ENCODE assay signal across 10 mouse cellular contexts in genomic region chr17:24934926-24935325, GRCm38 (mm10). TPM values are rescaled to one million over a fixed set of nuclear protein-coding genes. Genes with fewer than 3 reads are reported as not detected.
DNase-seq lines count a peak whose midpoint lies in the region; ATAC-seq lines count a peak whose summit lies in the region.
"Had no signal": no experiment of that assay in that cellular context is flagged by ENCODE, and none has a peak within 500 bp of the region (broad histone marks: within the 10 kb centered on the region; RNA-seq: fewer than 3 reads in every experiment).

No protein-coding gene starts in this region.

- no peak for DNase-seq in liver, embryonic 11.5 days (ENCODE audit: low spot score)
- DNase-seq in liver, result no peak
- DNase-seq in embryonic facial prominence, embryonic 14.5 days (ENCODE audit: low spot score), result no peak
- DNase-seq in cerebellum, postnatal 25 days, result no peak
- no peak for DNase-seq in spleen, adult 18-20 months
- no peak for DNase-seq in kidney, postnatal 14 days
- DNase-seq: kidney, adult 11 months; right cerebral cortex, postnatal 14 days had no signal

- ATAC-seq in liver, embryonic 11.5 days (replicated peaks; ENCODE audit: low FRiP score), result no peak
- no peak for ATAC-seq in embryonic facial prominence, embryonic 14.5 days (ENCODE audit: low read depth)
- ATAC-seq in intestine, embryonic 15.5 days, result no peak
- no peak for ATAC-seq in neural tube, embryonic 12.5 days (ENCODE audit: low FRiP score, low read depth)

- H3K4me1 ChIP-seq in liver, embryonic 11.5 days (replicated peaks; ENCODE audit: control insufficient read depth, insufficient read depth, low read length), result peaks cover 24% of the 10 kb centered on the region
- peaks cover 8% of the 10 kb centered on the region; the same call in 1 of the 2 replicates for H3K4me1 ChIP-seq in embryonic facial prominence, embryonic 14.5 days (ENCODE audit: control insufficient read depth, insufficient read depth, low read length)
- peaks cover 13% of the 10 kb centered on the region for H3K4me1 ChIP-seq in intestine, embryonic 15.5 days (replicated peaks)
- peaks cover 20% of the 10 kb centered on the region for H3K4me1 ChIP-seq in neural tube, embryonic 12.5 days

- H3K27ac ChIP-seq in liver, embryonic 11.5 days (ENCODE audit: low read depth, low read length), result peak overlapping the region; percentile 11; the same call in 1 of the 2 replicates
- H3K27ac ChIP-seq in embryonic facial prominence, embryonic 14.5 days (replicated peaks; ENCODE audit: low read depth, low read length), result no peak overlapping the region
- no peak overlapping the region for H3K27ac ChIP-seq in intestine, embryonic 15.5 days
- no peak overlapping the region for H3K27ac ChIP-seq in neural tube, embryonic 12.5 days

- H3K36me3 ChIP-seq in liver, embryonic 11.5 days (ENCODE audit: control insufficient read depth, insufficient read depth, low read length), result peaks cover 5% of the 10 kb centered on the region; the same call in 1 of the 2 replicates
- H3K36me3 ChIP-seq in embryonic facial prominence, embryonic 14.5 days (ENCODE audit: control insufficient read depth, insufficient read depth, low read length), result peaks cover 23% of the 10 kb centered on the region; the same call in 1 of the 2 replicates
- no peaks in the 10 kb centered on the region for H3K36me3 ChIP-seq in intestine, embryonic 15.5 days
- no peaks in the 10 kb centered on the region for H3K36me3 ChIP-seq in neural tube, embryonic 12.5 days

- peak overlapping the region; percentile 80 for H3K9ac ChIP-seq in liver, embryonic 11.5 days (ENCODE audit: low read depth, low read length)
- peak overlapping the region; percentile 93 for H3K9ac ChIP-seq in embryonic facial prominence, embryonic 14.5 days (ENCODE audit: low read depth, low read length)
- peak overlapping the region; percentile 90; the same call in 1 of the 2 replicates for H3K9ac ChIP-seq in intestine, embryonic 15.5 days
- peak overlapping the region; percentile 92 for H3K9ac ChIP-seq in neural tube, embryonic 12.5 days

- no peaks in the 10 kb centered on the region for H3K27me3 ChIP-seq in liver, embryonic 11.5 days (replicated peaks; ENCODE audit: control insufficient read depth, insufficient read depth, low read length)
- no peaks in the 10 kb centered on the region for H3K27me3 ChIP-seq in embryonic facial prominence, embryonic 14.5 days (replicated peaks; ENCODE audit: control insufficient read depth, insufficient read depth, low read length)
- no peaks in the 10 kb centered on the region for H3K27me3 ChIP-seq in intestine, embryonic 15.5 days (replicated peaks)
- no peaks in the 10 kb centered on the region for H3K27me3 ChIP-seq in neural tube, embryonic 12.5 days (replicated peaks)

- 72% methylated on average over 4 of the region's 4 CpGs for WGBS in liver, embryonic 11.5 days
- WGBS in embryonic facial prominence, embryonic 14.5 days, result 76% methylated on average over 4 of the region's 4 CpGs
- WGBS in intestine, embryonic 15.5 days, result 66% methylated on average over 4 of the region's 4 CpGs
- WGBS in neural tube, embryonic 12.5 days, result 92% methylated on average over 4 of the region's 4 CpGs

- H3K4me2 ChIP-seq in liver, embryonic 11.5 days, result peak overlapping the region; percentile 90
- H3K4me2 ChIP-seq in embryonic facial prominence, embryonic 14.5 days (ENCODE audit: low read depth, low read length), result peak overlapping the region; percentile 88; the same call in 1 of the 2 replicates
- peak overlapping the region; percentile 81 for H3K4me2 ChIP-seq in intestine, embryonic 15.5 days (replicated peaks)
- H3K4me2 ChIP-seq in neural tube, embryonic 12.5 days (replicated peaks), result peak overlapping the region; percentile 83

- no peaks in the 10 kb centered on the region for H3K9me3 ChIP-seq in liver, embryonic 11.5 days (ENCODE audit: control insufficient read depth, low read length)
- no peaks in the 10 kb centered on the region for H3K9me3 ChIP-seq in embryonic facial prominence, embryonic 14.5 days (ENCODE audit: control insufficient read depth, low read length)
- no peaks in the 10 kb centered on the region for H3K9me3 ChIP-seq in intestine, embryonic 15.5 days
- H3K9me3 ChIP-seq in neural tube, embryonic 12.5 days, result no peaks in the 10 kb centered on the region

- H3K4me3 ChIP-seq in liver, embryonic 11.5 days (ENCODE audit: low read depth, low read length), result peak overlapping the region; percentile 97
- H3K4me3 ChIP-seq in embryonic facial prominence, embryonic 14.5 days (ENCODE audit: low read depth, low read length), result 0 out of 2 replicates have a peak overlapping the region, but pooled peaks have one; percentile 96
- peak overlapping the region; percentile 99; the same call in 1 of the 2 replicates for H3K4me3 ChIP-seq in intestine, embryonic 15.5 days (replicated peaks)
- no peak overlapping the region for H3K4me3 ChIP-seq in neural tube, embryonic 12.5 days

RNA-seq across cellular contexts. Expression of gene Mapk8ip3, which starts 1.9 kb away (rescaled TPM):
- polyA plus RNA-seq in liver, embryonic 11.5 days (2014; fragmentation: Nextera tagmentation; extraction: Ambion mirVana), result 19.8 and 28.0 TPM in 2 replicates
- 34.6 and 37.4 TPM in 2 replicates for polyA plus RNA-seq in embryonic facial prominence, embryonic 14.5 days (2014; fragmentation: Nextera tagmentation; extraction: Ambion mirVana)
- 22.4 and 23.2 TPM in 2 replicates for polyA plus RNA-seq in intestine, embryonic 15.5 days (2015; fragmentation: Nextera tagmentation; extraction: Ambion mirVana)
- 78.9 and 82.1 TPM in 2 replicates for polyA plus RNA-seq in neural tube, embryonic 12.5 days (2016; fragmentation: Nextera tagmentation; extraction: Ambion mirVana)

RNA-seq across cellular contexts. Expression of gene Jpt2, which starts 25.6 kb away (rescaled TPM):
- 164 and 168 TPM in 2 replicates for polyA plus RNA-seq in liver, embryonic 11.5 days (2014; fragmentation: Nextera tagmentation; extraction: Ambion mirVana)
- 83.6 and 95.6 TPM in 2 replicates for polyA plus RNA-seq in embryonic facial prominence, embryonic 14.5 days (2014; fragmentation: Nextera tagmentation; extraction: Ambion mirVana)
- 183 and 187 TPM in 2 replicates for polyA plus RNA-seq in intestine, embryonic 15.5 days (2015; fragmentation: Nextera tagmentation; extraction: Ambion mirVana)
- polyA plus RNA-seq in neural tube, embryonic 12.5 days (2016; fragmentation: Nextera tagmentation; extraction: Ambion mirVana), result 183 TPM in 2 replicates

RNA-seq across cellular contexts. Expression of gene Nme3, which starts 38.6 kb away (rescaled TPM):
- 70.5 and 76.3 TPM in 2 replicates for polyA plus RNA-seq in liver, embryonic 11.5 days (2014; fragmentation: Nextera tagmentation; extraction: Ambion mirVana)
- polyA plus RNA-seq in embryonic facial prominence, embryonic 14.5 days (2014; fragmentation: Nextera tagmentation; extraction: Ambion mirVana), result 37.5 and 46.1 TPM in 2 replicates
- 71.7 and 85.4 TPM in 2 replicates for polyA plus RNA-seq in intestine, embryonic 15.5 days (2015; fragmentation: Nextera tagmentation; extraction: Ambion mirVana)
- polyA plus RNA-seq in neural tube, embryonic 12.5 days (2016; fragmentation: Nextera tagmentation; extraction: Ambion mirVana), result 49.7 and 55.1 TPM in 2 replicates

RNA-seq across cellular contexts. Expression of gene Mrps34, which starts 40.0 kb away (rescaled TPM):
- 123 and 129 TPM in 2 replicates for polyA plus RNA-seq in liver, embryonic 11.5 days (2014; fragmentation: Nextera tagmentation; extraction: Ambion mirVana)
- 78.5 and 78.7 TPM in 2 replicates for polyA plus RNA-seq in embryonic facial prominence, embryonic 14.5 days (2014; fragmentation: Nextera tagmentation; extraction: Ambion mirVana)
- 111 and 117 TPM in 2 replicates for polyA plus RNA-seq in intestine, embryonic 15.5 days (2015; fragmentation: Nextera tagmentation; extraction: Ambion mirVana)
- 89.9 and 98.4 TPM in 2 replicates for polyA plus RNA-seq in neural tube, embryonic 12.5 days (2016; fragmentation: Nextera tagmentation; extraction: Ambion mirVana)

RNA-seq across cellular contexts. Expression of gene Eme2, which starts 40.0 kb away (rescaled TPM):
- 21.9 and 23.4 TPM in 2 replicates for polyA plus RNA-seq in liver, embryonic 11.5 days (2014; fragmentation: Nextera tagmentation; extraction: Ambion mirVana)
- polyA plus RNA-seq in embryonic facial prominence, embryonic 14.5 days (2014; fragmentation: Nextera tagmentation; extraction: Ambion mirVana), result 23.0 and 24.9 TPM in 2 replicates
- polyA plus RNA-seq in intestine, embryonic 15.5 days (2015; fragmentation: Nextera tagmentation; extraction: Ambion mirVana), result 27.3 and 27.4 TPM in 2 replicates
- polyA plus RNA-seq in neural tube, embryonic 12.5 days (2016; fragmentation: Nextera tagmentation; extraction: Ambion mirVana), result 41.6 and 44.5 TPM in 2 replicates
